Mouse (Mus musculus) CH12.LX (cell line): ENCODE data around the gene Arhgap36.

Experiments
- CTCF ChIP-seq, 2 experiments: IDR thresholded peaks in 1 of 2; conservative IDR thresholded peaks in 1 of 2; 2 replicates each; pipeline ENCODE4 v1.5.1; 2011 to 2012; ENCODE audit warnings: low read depth in 2 of 2, low read length in 2 of 2, improper control_type of control experiment in 1 of 2, inconsistent platforms in 1 of 2, mild to moderate bottlenecking in 1 of 2, moderate library complexity in 1 of 2
- NRF1 ChIP-seq: IDR thresholded peaks from 2 replicates; pipeline ENCODE4 v1.6.1; 2014; ENCODE audit warnings: low read depth, mild to moderate bottlenecking, inconsistent platforms, low read length, improper control_type of control experiment, moderate library complexity
- POLR2AphosphoS2 ChIP-seq: IDR thresholded peaks from 2 replicates; pipeline ENCODE4 v1.6.1; 2011; ENCODE audit warnings: low read depth, low read length, improper control_type of control experiment

GRCm38 (mm10) chrX:49480846-49481245, 17.1 kb downstream of the Arhgap36 start:
- TF ChIP-seq CTCF (conservative IDR thresholded peaks at IDR 0.05 in 1 of 2, IDR thresholded peaks at IDR 0.05 in 1 of 2; ENCODE audit: low read depth in 2 of 2, low read length in 2 of 2) = peak in 1 of 2 experiments; percentile 17; a peak in 2 of 4 replicates
- no peak for TF ChIP-seq POLR2AphosphoS2
- TF ChIP-seq NRF1 = no peak
